Mouse (Mus musculus): ENCODE results near the gene Ednrb. TPM values are rescaled to one million over a fixed set of nuclear protein-coding genes. Genes with fewer than 3 reads are reported as not detected.
A peak's percentile ranks its signal among the peaks of the same experiment; 100 is the strongest.

Gene Ednrb
- under 1 TPM in 1 of 2 experiments, not detected in 1; 0.20 TPM for polyA plus RNA-seq (2017; shearing (Covaris generic))

GRCm38 (mm10) chr14:103844011-103844549 is at the start of gene Ednrb:
Gene Ednrb (minus strand): TSS chr14:103844402.
- peak; percentile 43 for ATAC-seq

- no peak for ATAC-seq
These were observed 48.3 kb upstream of the Ednrb start for GRCm38 (mm10) chr14:103892411-103892938.

GRCm38 (mm10) chr14:103890761-103891160 is 46.6 kb upstream of the Ednrb start:
- ATAC-seq, result no peak

- ATAC-seq, result no peak
These were observed 40.8 kb upstream of the Ednrb start for GRCm38 (mm10) chr14:103884892-103885575.

- no peak for ATAC-seq
These were observed 38.7 kb upstream of the Ednrb start for GRCm38 (mm10) chr14:103882943-103883342.

- no peak for ATAC-seq
These were observed 32.9 kb upstream of the Ednrb start for GRCm38 (mm10) chr14:103877117-103877516.

GRCm38 (mm10) chr14:103876598-103876997 is 32.4 kb upstream of the Ednrb start:
- no peak for ATAC-seq

GRCm38 (mm10) chr14:103866636-103867035 is 22.4 kb upstream of the Ednrb start:
- no peak for ATAC-seq

GRCm38 (mm10) chr14:103865226-103865625 is 21.0 kb upstream of the Ednrb start:
- ATAC-seq, result no peak

- peak; percentile 77 for ATAC-seq
These were observed 6.1 kb upstream of the Ednrb start for GRCm38 (mm10) chr14:103850071-103850845.

- ATAC-seq, result no peak
These were observed 1.5 kb upstream of the Ednrb start for GRCm38 (mm10) chr14:103845716-103846115.

- ATAC-seq, result no peak
These were observed 742 bp upstream of the Ednrb start for GRCm38 (mm10) chr14:103844944-103845343.

GRCm38 (mm10) chr14:103843371-103844001 is 716 bp downstream of the Ednrb start:
- no peak for ATAC-seq

- no peak for ATAC-seq
These were observed 1.3 kb downstream of the Ednrb start for GRCm38 (mm10) chr14:103842896-103843295.

- ATAC-seq, result no peak
These were observed 3.8 kb downstream of the Ednrb start for GRCm38 (mm10) chr14:103840436-103840835.

GRCm38 (mm10) chr14:103838887-103839286 is 5.3 kb downstream of the Ednrb start:
- no peak for ATAC-seq

- ATAC-seq, result no peak
These were observed 9.6 kb downstream of the Ednrb start for GRCm38 (mm10) chr14:103834589-103834988.

- no peak for ATAC-seq
These were observed 10.1 kb downstream of the Ednrb start for GRCm38 (mm10) chr14:103834147-103834546.

- ATAC-seq, result no peak
These were observed 11.7 kb downstream of the Ednrb start for GRCm38 (mm10) chr14:103832472-103832871.

- ATAC-seq, result no peak
These were observed 13.2 kb downstream of the Ednrb start for GRCm38 (mm10) chr14:103831007-103831406.

GRCm38 (mm10) chr14:103826343-103826742 is 17.9 kb downstream of the Ednrb start:
- no peak for ATAC-seq

GRCm38 (mm10) chr14:103825934-103826333 is 18.3 kb downstream of the Ednrb start:
- no peak for ATAC-seq

GRCm38 (mm10) chr14:103823501-103823900 is 20.7 kb downstream of the Ednrb start:
- no peak for ATAC-seq
